Mouse (Mus musculus): Measurements from ENCODE around the gene Dcaf15. TPM values are rescaled to one million over a fixed set of nuclear protein-coding genes. Genes with fewer than 3 reads are reported as not detected.

The Dcaf15 gene
- polyA plus RNA-seq, 1 experiment from 2014 or later = 8.5 TPM

DNA sequence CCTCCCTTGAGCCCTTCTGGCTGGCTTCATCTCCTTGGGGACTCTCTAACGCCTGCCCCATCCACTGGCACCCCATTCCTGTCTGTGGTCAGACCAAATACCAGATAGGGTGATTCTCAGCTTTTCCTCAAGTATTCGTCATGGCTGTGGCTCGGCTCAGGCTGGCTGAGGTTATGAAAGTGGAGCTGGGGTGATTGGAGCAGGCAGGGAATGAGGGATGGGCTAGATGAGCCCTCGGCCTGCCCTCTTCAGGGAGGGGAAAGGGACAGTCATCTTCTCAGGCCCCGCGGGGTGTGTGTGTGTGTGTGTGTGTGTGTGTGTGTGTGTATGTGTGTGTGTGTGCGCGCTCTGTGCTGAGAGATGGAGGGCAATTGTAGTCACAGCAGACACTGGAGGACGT lies 21.1 kb upstream of the Dcaf15 start, which contains the start of gene Podnl1:
Podnl1 (plus strand) TSS at position 334 of the 400 bp plus-strand sequence.
- H3K79me2 ChIP-seq (ENCODE audit: inconsistent target) = no peaks in the 10 kb centered on the region
- no peak within 1 kb of the TSS for H3K4me3 ChIP-seq (ENCODE audit: inconsistent target)
- 67% methylated on average over 7 of the region's 9 CpGs for WGBS (ENCODE audit: missing documents)
- H3K27ac ChIP-seq = no peak within 1 kb of the TSS
- H3K36me3 ChIP-seq (ENCODE audit: inconsistent target) = no peaks in the 10 kb centered on the region

- WGBS (ENCODE audit: missing documents) = 100% methylated on average over 3 of the region's 3 CpGs
- no peak overlapping the region for H3K27ac ChIP-seq
- H3K4me3 ChIP-seq (ENCODE audit: inconsistent target) = no peak overlapping the region
- no peaks in the 10 kb centered on the region for H3K36me3 ChIP-seq (ENCODE audit: inconsistent target)
- H3K79me2 ChIP-seq (ENCODE audit: inconsistent target) = no peaks in the 10 kb centered on the region
Measured at GRCm38 (mm10) chr8:84122151-84122550, 17.6 kb upstream of the Dcaf15 start.

- Histone ChIP-seq H3K4me3 (ENCODE audit: inconsistent target) (no peak overlapping the region), H3K79me2 (ENCODE audit: inconsistent target) (no peaks in the 10 kb centered on the region), H3K36me3 (ENCODE audit: inconsistent target) (no peaks in the 10 kb centered on the region), H3K27ac (no peak overlapping the region)
- WGBS (ENCODE audit: missing documents) = 90% methylated on average over 6 of the region's 6 CpGs
Measured at GRCm38 (mm10) chr8:84115646-84116045, 11.1 kb upstream of the Dcaf15 start.

GRCm38 (mm10) chr8:84106216-84107040 lies 1.9 kb upstream of the Dcaf15 start:
- H3K4me3 ChIP-seq (ENCODE audit: inconsistent target) = no peak overlapping the region
- WGBS (ENCODE audit: missing documents) = 81% methylated on average over 3 of the region's 6 CpGs
- no peaks in the 10 kb centered on the region for H3K36me3 ChIP-seq (ENCODE audit: inconsistent target)
- no peak overlapping the region for H3K27ac ChIP-seq
- H3K79me2 ChIP-seq (ENCODE audit: inconsistent target) = peaks cover 28% of the 10 kb centered on the region

DNA sequence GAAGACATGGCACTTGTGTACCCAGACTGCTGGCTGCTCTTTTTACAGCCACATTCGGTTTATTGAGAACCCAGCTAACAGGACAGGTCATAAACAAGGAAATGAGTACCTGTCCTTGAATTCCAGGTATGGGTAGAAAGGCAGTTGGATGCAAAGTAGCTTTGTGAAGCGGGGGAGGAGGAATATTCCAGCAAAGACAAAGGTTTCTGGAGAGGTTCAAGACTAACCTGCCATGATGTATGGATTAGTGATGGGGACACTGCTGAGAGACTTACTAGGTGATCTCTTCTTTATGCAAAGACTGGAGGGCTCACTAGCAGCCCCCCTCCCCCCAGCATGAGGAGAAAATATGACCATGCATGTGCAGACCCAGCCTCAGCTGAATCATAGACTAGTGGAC lies 1.1 kb upstream of the Dcaf15 start:
- Histone ChIP-seq H3K27ac (no peak overlapping the region), H3K79me2 (ENCODE audit: inconsistent target) (peaks cover 36% of the 10 kb centered on the region), H3K36me3 (ENCODE audit: inconsistent target) (no peaks in the 10 kb centered on the region), H3K4me3 (ENCODE audit: inconsistent target) (no peak overlapping the region)
- 85% methylated on average over 2 of the region's 2 CpGs for WGBS (ENCODE audit: missing documents)

GRCm38 (mm10) chr8:84104221-84104620 lies 347 bp downstream of the Dcaf15 start:
- 0% methylated on average over 14 of the region's 29 CpGs for WGBS (ENCODE audit: missing documents)
- peak overlapping the region; percentile 67 for H3K4me3 ChIP-seq (ENCODE audit: inconsistent target)
- H3K36me3 ChIP-seq (ENCODE audit: inconsistent target) = no peaks in the 10 kb centered on the region
- peaks cover 37% of the 10 kb centered on the region for H3K79me2 ChIP-seq (ENCODE audit: inconsistent target)
- no peak overlapping the region for H3K27ac ChIP-seq

GRCm38 (mm10) chr8:84103601-84104000 lies 967 bp downstream of the Dcaf15 start:
- peaks cover 37% of the 10 kb centered on the region for H3K79me2 ChIP-seq (ENCODE audit: inconsistent target)
- 17% methylated on average over 3 of the region's 3 CpGs for WGBS (ENCODE audit: missing documents)
- H3K4me3 ChIP-seq (ENCODE audit: inconsistent target) = peak overlapping the region; percentile 67
- peaks cover 3% of the 10 kb centered on the region; the same call in 1 of the 2 replicates for H3K36me3 ChIP-seq (ENCODE audit: inconsistent target)
- H3K27ac ChIP-seq = no peak overlapping the region

DNA sequence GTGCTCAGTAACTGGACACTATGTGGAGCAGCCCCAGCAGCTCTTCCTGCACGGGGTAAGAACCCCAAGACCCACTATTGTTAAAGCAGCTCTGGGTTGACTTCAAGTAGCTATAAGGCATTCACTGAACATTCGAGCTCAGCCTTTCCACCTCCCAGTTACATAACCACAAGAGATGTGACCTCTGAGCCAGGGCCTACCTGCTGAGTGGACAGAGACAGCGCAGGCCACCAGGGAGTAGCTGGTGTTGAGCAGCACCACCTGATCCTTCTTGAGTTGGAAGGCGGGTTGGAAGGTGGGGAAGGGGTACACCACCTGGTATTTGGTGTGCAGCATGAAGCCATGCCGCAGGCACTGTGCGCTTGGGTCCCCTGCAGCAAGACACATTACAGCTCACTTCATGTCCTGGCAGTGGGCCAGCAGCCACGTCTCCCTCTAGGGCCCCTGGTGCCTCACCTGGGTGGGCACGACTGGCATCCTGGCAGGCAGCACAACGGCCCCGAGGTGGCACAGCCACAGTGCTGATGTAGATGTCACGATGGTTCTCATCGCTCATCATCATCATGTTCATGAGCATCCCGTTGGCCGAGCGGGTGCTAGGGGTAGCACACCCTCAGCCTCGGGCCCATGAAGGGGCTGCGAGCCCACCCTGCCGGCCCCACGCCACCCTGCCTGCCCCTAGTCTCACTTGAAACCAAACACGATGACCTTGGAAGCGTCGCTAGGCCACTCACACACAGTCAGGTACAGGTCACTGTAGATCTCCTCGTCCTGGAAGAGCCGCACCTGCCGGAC lies 2.9 kb downstream of the Dcaf15 start:
- H3K36me3 ChIP-seq (ENCODE audit: inconsistent target) = peaks cover 21% of the 10 kb centered on the region; the same call in 1 of the 2 replicates
- H3K27ac ChIP-seq = no peak overlapping the region
- 96% methylated on average over 25 of the region's 25 CpGs for WGBS (ENCODE audit: missing documents)

DNA sequence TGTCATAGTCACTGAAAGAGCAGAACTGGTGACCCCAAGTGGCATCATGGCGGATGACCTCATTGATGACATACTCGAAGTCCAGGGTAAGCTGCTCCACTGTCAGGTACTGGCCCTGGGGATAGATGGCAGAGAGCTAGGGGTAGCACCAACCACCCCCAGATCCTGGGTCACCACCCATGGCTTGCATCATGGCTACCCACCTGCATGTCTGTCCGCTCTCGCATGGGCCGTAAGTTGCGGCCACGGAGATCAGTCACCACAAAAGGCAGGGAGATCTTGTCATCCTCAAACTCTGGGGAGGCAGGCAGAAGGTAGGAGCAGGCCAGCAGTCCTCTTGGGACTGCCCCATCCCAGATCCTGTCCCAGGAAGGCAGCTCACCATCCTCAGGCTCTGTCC lies 6.2 kb downstream of the Dcaf15 start:
- whole genome bisulfite sequencing (ENCODE audit: missing documents) = 97% methylated on average over 6 of the region's 7 CpGs
- H3K27ac ChIP-seq = no peak overlapping the region
- peaks cover 36% of the 10 kb centered on the region; the same call in 1 of the 2 replicates for H3K36me3 ChIP-seq (ENCODE audit: inconsistent target)
- H3K4me3 ChIP-seq (ENCODE audit: inconsistent target) = no peak overlapping the region
- peaks cover 29% of the 10 kb centered on the region for H3K79me2 ChIP-seq (ENCODE audit: inconsistent target)

More for the DNA sequence above, 2.9 kb downstream of the Dcaf15 start:
- peaks cover 37% of the 10 kb centered on the region for H3K79me2 ChIP-seq (ENCODE audit: inconsistent target)
- no peak overlapping the region for H3K4me3 ChIP-seq (ENCODE audit: inconsistent target)

GRCm38 (mm10) chr8:84096061-84096460 lies 8.5 kb downstream of the Dcaf15 start:
- H3K36me3 ChIP-seq (ENCODE audit: inconsistent target) = peaks cover 48% of the 10 kb centered on the region; the same call in 1 of the 2 replicates
- WGBS (ENCODE audit: missing documents) = 91% methylated on average over 6 of the region's 8 CpGs
- H3K79me2 ChIP-seq (ENCODE audit: inconsistent target) = peaks cover 6% of the 10 kb centered on the region; the same call in 1 of the 2 replicates
- no peak overlapping the region for H3K4me3 ChIP-seq (ENCODE audit: inconsistent target)
- no peak overlapping the region for H3K27ac ChIP-seq

GRCm38 (mm10) chr8:84090585-84090984 lies 14.0 kb downstream of the Dcaf15 start:
- Histone ChIP-seq H3K27ac (no peak overlapping the region), H3K79me2 (ENCODE audit: inconsistent target) (no peaks in the 10 kb centered on the region), H3K36me3 (ENCODE audit: inconsistent target) (peaks cover 34% of the 10 kb centered on the region; the same call in 1 of the 2 replicates), H3K4me3 (ENCODE audit: inconsistent target) (no peak overlapping the region)
- WGBS (ENCODE audit: missing documents) = 97% methylated on average over 8 of the region's 8 CpGs

- Histone ChIP-seq H3K79me2 (ENCODE audit: inconsistent target) (no peaks in the 10 kb centered on the region), H3K4me3 (ENCODE audit: inconsistent target) (no peak overlapping the region), H3K36me3 (ENCODE audit: inconsistent target) (peaks cover 33% of the 10 kb centered on the region; the same call in 1 of the 2 replicates), H3K27ac (no peak overlapping the region)
- WGBS (ENCODE audit: missing documents) = 89% methylated on average over 9 of the region's 9 CpGs
Measured at GRCm38 (mm10) chr8:84089277-84089676, 15.3 kb downstream of the Dcaf15 start.

GRCm38 (mm10) chr8:84087821-84088220 lies 16.7 kb downstream of the Dcaf15 start:
- WGBS (ENCODE audit: missing documents) = 95% methylated on average over 13 of the region's 14 CpGs
- Histone ChIP-seq H3K4me3 (ENCODE audit: inconsistent target) (no peak overlapping the region), H3K36me3 (ENCODE audit: inconsistent target) (peaks cover 44% of the 10 kb centered on the region), H3K27ac (no peak overlapping the region), H3K79me2 (ENCODE audit: inconsistent target) (no peaks in the 10 kb centered on the region)

DNA sequence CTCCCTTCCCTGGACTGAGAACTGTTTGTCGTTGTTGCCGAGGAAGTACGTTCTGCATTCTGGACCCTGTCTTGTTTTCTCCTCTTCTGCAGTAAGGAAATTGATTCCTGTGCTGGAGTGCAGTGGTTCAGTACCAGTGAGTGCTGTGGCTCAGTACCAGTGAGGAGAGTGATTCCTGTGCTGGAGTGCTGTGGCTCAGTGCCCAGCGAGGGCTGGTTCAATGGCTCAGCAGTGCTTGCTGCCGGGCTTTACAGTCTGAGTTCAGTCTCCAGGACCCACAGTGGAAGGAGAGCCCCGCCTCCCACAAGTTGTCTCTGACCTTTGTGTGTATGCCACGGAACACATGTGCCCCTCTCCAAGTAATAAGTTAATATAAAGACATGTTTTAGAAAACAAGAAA lies 17.4 kb downstream of the Dcaf15 start:
- H3K4me3 ChIP-seq (ENCODE audit: inconsistent target) = no peak overlapping the region
- peaks cover 44% of the 10 kb centered on the region for H3K36me3 ChIP-seq (ENCODE audit: inconsistent target)
- 97% methylated on average over 7 of the region's 7 CpGs for WGBS (ENCODE audit: missing documents)
- H3K27ac ChIP-seq = no peak overlapping the region
- H3K79me2 ChIP-seq (ENCODE audit: inconsistent target) = no peaks in the 10 kb centered on the region

Data from macrophage (primary cell).